Mouse (Mus musculus) liver, embryonic 14.5 days (tissue): ENCODE measurements around the gene Zfr.

Experiments
- CTCF ChIP-seq: IDR thresholded peaks from 2 replicates; pipeline ENCODE4 v1.5.1; 2016; ENCODE audit warnings: antibody characterized with exemption, low read depth, control low read depth
- EP300 ChIP-seq: IDR thresholded peaks from 2 replicates; pipeline ENCODE4 v1.6.1; 2016; ENCODE audit warnings: antibody characterized with exemption, low read depth

DNA sequence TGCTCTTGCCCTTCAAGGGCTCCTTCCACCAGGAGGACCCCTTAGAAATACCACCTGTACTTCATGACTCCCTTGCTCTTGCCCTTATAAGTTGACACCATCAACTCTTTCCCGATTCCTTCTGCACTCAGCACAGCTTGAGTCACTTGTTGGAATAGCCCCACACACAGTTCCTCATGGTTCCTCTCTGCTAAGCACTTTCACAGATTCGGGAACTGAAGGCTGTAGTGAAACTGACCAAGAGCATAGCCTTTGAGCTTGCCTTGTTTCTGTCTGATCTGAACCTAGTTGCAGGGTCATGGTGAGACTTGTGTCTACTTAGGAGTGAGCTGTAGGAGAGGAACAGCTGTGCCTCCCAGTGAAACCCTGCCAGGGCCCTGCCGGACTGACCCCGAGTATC, 115.4 kb downstream of the Zfr start:
- TF ChIP-seq CTCF = no peak
- no peak for TF ChIP-seq EP300
